Mouse (Mus musculus) forebrain, postnatal 0 days (tissue): ENCODE measurements around the gene Alyref. TPM values are rescaled to one million over a fixed set of nuclear protein-coding genes. Genes with fewer than 3 reads are reported as not detected.
"Not testable (repeated sequence)": the region's sequence is repeated elsewhere in the genome, so short reads cannot be mapped to it uniquely, and the experiment has no call there.

Experiments used
- ATAC-seq: fragments of 200-750 bp; cut with Nextera tagmentation; 2 replicates; pipeline ENCODE4 v1.8.0; 2017; ENCODE audit warnings: mild to moderate bottlenecking, moderate library complexity
- DNase-seq: peaks from one replicate; pipeline ENCODE4 v3.0.0-alpha.2; 2015
- H3K27ac ChIP-seq: fragments of 300-500 bp; sonication (generic); 2 replicates; pipeline ENCODE4 v1.5.1; 2014; ENCODE audit warnings: low read depth, mild to moderate bottlenecking, antibody characterized with exemption, low read length, moderate library complexity, mixed read lengths
- H3K27me3 ChIP-seq: fragments of 300-500 bp; sonication (generic); 2 replicates; pipeline ENCODE4 v1.6.1; 2014; ENCODE audit warnings: mild to moderate bottlenecking, low read length, mixed read lengths; ENCODE audit not compliant: insufficient read depth
- H3K36me3 ChIP-seq: fragments of 300-500 bp; sonication (generic); 2 replicates; pipeline ENCODE4 v1.6.1; 2014; ENCODE audit warnings: mild to moderate bottlenecking, moderate library complexity; ENCODE audit not compliant: insufficient read depth
- H3K4me1 ChIP-seq: fragments of 300-500 bp; sonication (generic); 2 replicates; pipeline ENCODE4 v1.6.1; 2014; ENCODE audit warnings: antibody characterized with exemption; ENCODE audit not compliant: insufficient read depth
- H3K4me2 ChIP-seq: fragments of 300-500 bp; sonication (generic); 2 replicates; pipeline ENCODE4 v1.6.1; 2014; ENCODE audit warnings: low read depth, mild to moderate bottlenecking, moderate library complexity
- H3K4me3 ChIP-seq: fragments of 300-500 bp; sonication (generic); 2 replicates; pipeline ENCODE4 v1.5.1; 2014; ENCODE audit warnings: low read depth, low read length, mixed read lengths
- H3K9ac ChIP-seq: fragments of 300-500 bp; sonication (generic); 2 replicates; pipeline ENCODE4 v1.6.1; 2014; ENCODE audit warnings: mild to moderate bottlenecking
- H3K9me3 ChIP-seq: fragments of 300-500 bp; sonication (generic); 2 replicates; pipeline ENCODE4 v1.6.1; 2016; ENCODE audit warnings: low read length
- CTCF ChIP-seq: sonication (generic); IDR thresholded peaks from 2 replicates; pipeline ENCODE4 v1.5.1; 2016; ENCODE audit warnings: antibody characterized with exemption, control low read depth, low read depth
- WGBS: fragments of 180-500 bp; shearing (Covaris S2); extraction: QIAGEN DNeasy Blood & Tissue Kit; methylation state at CpG from one replicate; pipeline ENCODE4 v1.1.7; 2014; 5-methylcytosine and 5-hydroxymethylcytosine counted together
- polyA plus RNA-seq: library from polyadenylated mRNA; unstranded; fragments of >200 nt; fragmentation: Nextera tagmentation; extraction: Ambion mirVana; gene quantifications from 2 replicates; pipeline ENCODE4 v1.2.1, GENCODE M21; 2015
- total RNA-seq: library from RNA; depleted of rRNA; stranded (reverse); fragments of >200 nt; gene quantifications from 2 replicates; pipeline ENCODE4 v1.2.3, GENCODE M21; 2014

The Alyref gene
- total and polyA plus RNA-seq, 2 experiments from 2014 or later: 111 to 207 TPM

GRCm38 (mm10) chr11:120598990-120599549 lies 905 bp upstream of the Alyref start:
- no peaks in the 10 kb centered on the region for H3K9me3 ChIP-seq
- peaks cover 49% of the 10 kb centered on the region for H3K36me3 ChIP-seq
- TF ChIP-seq CTCF: no peak
- H3K9ac ChIP-seq: peak overlapping the region; percentile 91
- no peak for DNase-seq
- H3K4me2 ChIP-seq: peak overlapping the region; percentile 84
- H3K4me1 ChIP-seq: peaks cover 13% of the 10 kb centered on the region
- peak overlapping the region; percentile 79 for H3K27ac ChIP-seq
- peak overlapping the region; percentile 80 for H3K4me3 ChIP-seq
- 45% methylated on average over 17 of the region's 17 CpGs for WGBS
- no peaks in the 10 kb centered on the region for H3K27me3 ChIP-seq
- ATAC-seq: no peak

- no peaks in the 10 kb centered on the region for H3K9me3 ChIP-seq
- H3K4me1 ChIP-seq: peaks cover 13% of the 10 kb centered on the region
- DNase-seq: no peak
- TF ChIP-seq CTCF: no peak
- H3K27ac ChIP-seq: peak overlapping the region; percentile 85
- peaks cover 57% of the 10 kb centered on the region for H3K36me3 ChIP-seq
- no peaks in the 10 kb centered on the region for H3K27me3 ChIP-seq
- H3K4me2 ChIP-seq: peak overlapping the region; percentile 93
- peak overlapping the region; percentile 80 for H3K4me3 ChIP-seq
- H3K9ac ChIP-seq: peak overlapping the region; percentile 91
- ATAC-seq: peak; percentile 44
- 7% methylated on average over 97 of the region's 99 CpGs for WGBS
Observed at GRCm38 (mm10) chr11:120597240-120598235, 627 bp downstream of the Alyref start.

GRCm38 (mm10) chr11:120588531-120588930 lies 9.6 kb downstream of the Alyref start:
- DNase-seq (no peak), ATAC-seq (no peak)
- no peaks in the 10 kb centered on the region for H3K9me3 ChIP-seq
- H3K27me3 ChIP-seq: no peaks in the 10 kb centered on the region
- H3K27ac ChIP-seq: no peak overlapping the region
- H3K36me3 ChIP-seq: peaks cover 75% of the 10 kb centered on the region
- H3K4me3 ChIP-seq: no peak overlapping the region
- H3K4me2 ChIP-seq: no peak overlapping the region
- no peak overlapping the region for H3K9ac ChIP-seq
- 98% methylated on average over 6 of the region's 6 CpGs for WGBS
- no peaks in the 10 kb centered on the region for H3K4me1 ChIP-seq
- TF ChIP-seq CTCF: no peak

- DNase-seq (no peak), ATAC-seq (no peak)
- Histone ChIP-seq H3K4me2 (no peak overlapping the region), H3K9ac (no peak overlapping the region), H3K4me1 (peaks cover 9% of the 10 kb centered on the region), H3K27me3 (no peaks in the 10 kb centered on the region), H3K4me3 (no peak overlapping the region), H3K9me3 (no peaks in the 10 kb centered on the region), H3K36me3 (peaks cover 43% of the 10 kb centered on the region), H3K27ac (no peak overlapping the region)
- no peak; the same call in 1 of the 2 replicates for TF ChIP-seq CTCF
- 97% methylated on average over 1 of the region's 1 CpGs for WGBS
Observed at GRCm38 (mm10) chr11:120583937-120584336, 14.2 kb downstream of the Alyref start.

DNA sequence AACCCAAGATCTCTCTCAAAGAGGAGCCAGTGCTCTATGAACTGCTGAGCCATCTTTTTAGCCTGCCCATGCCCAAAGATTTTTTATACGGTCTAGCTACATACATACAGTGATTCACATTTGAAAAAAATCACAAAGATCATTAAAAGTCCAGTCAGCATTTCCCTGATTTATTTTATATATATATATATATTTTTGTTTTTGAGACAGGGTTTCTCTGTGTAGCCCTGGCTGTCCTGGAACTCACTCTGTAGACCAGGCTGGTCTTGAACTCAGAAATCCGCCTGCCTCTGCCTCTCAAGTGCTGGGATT lies 15.2 kb downstream of the Alyref start:
- H3K4me3 ChIP-seq, H3K27ac ChIP-seq, DNase-seq, H3K27me3 ChIP-seq, ATAC-seq, H3K4me2 ChIP-seq, H3K4me1 ChIP-seq, H3K9me3 ChIP-seq, H3K9ac ChIP-seq: not testable (repeated sequence)
- H3K36me3 ChIP-seq: peaks cover 45% of the 10 kb centered on the region
- WGBS: 89% methylated on average over 2 of the region's 2 CpGs

GRCm38 (mm10) chr11:120582268-120582981 lies 15.7 kb downstream of the Alyref start:
- WGBS: 78% methylated on average over 8 of the region's 8 CpGs
- Histone ChIP-seq H3K9ac (peak overlapping the region; percentile 90), H3K27me3 (no peaks in the 10 kb centered on the region), H3K4me1 (peaks cover 9% of the 10 kb centered on the region), H3K4me2 (peak overlapping the region; percentile 94), H3K27ac (peak overlapping the region; percentile 98), H3K9me3 (no peaks in the 10 kb centered on the region), H3K36me3 (peaks cover 45% of the 10 kb centered on the region), H3K4me3 (peak overlapping the region; percentile 93)
- ATAC-seq (no peak), DNase-seq (peak; percentile 41)
- TF ChIP-seq CTCF: peak; percentile 51
